Mouse (Mus musculus) heart, postnatal 0 days (tissue): Measurements from ENCODE around the gene Chchd6. TPM values are rescaled to one million over a fixed set of nuclear protein-coding genes. Genes with fewer than 3 reads are reported as not detected.

ENCODE experiments used
- ATAC-seq: fragments of 200-750 bp; cut with Nextera tagmentation; 2 replicates; pipeline ENCODE4 v1.8.0; 2017; ENCODE audit warnings: low read depth, moderate number of reproducible peaks, moderate library complexity; ENCODE audit not compliant: insufficient read depth
- DNase-seq: peaks from one replicate; pipeline ENCODE4 v3.0.0-alpha.2; 2016; ENCODE audit warnings: low spot score
- H3K27ac ChIP-seq: fragments of 300-500 bp; sonication (generic); 2 replicates; pipeline ENCODE4 v1.5.1; 2014; ENCODE audit warnings: low read depth, mild to moderate bottlenecking
- H3K27me3 ChIP-seq: fragments of 300-500 bp; sonication (generic); 2 replicates; pipeline ENCODE4 v1.6.1; 2014; ENCODE audit warnings: low read length, mixed read lengths; ENCODE audit not compliant: control insufficient read depth, insufficient read depth
- H3K36me3 ChIP-seq: fragments of 300-500 bp; sonication (generic); replicated peaks from 2 replicates; pipeline ENCODE4 v1.6.1; 2014; ENCODE audit warnings: low read length, mixed read lengths; ENCODE audit not compliant: control insufficient read depth, insufficient read depth
- H3K4me1 ChIP-seq: fragments of 300-500 bp; sonication (generic); 2 replicates; pipeline ENCODE4 v1.6.1; 2014; ENCODE audit warnings: antibody characterized with exemption; ENCODE audit not compliant: control insufficient read depth, insufficient read depth
- H3K4me2 ChIP-seq: fragments of 300-500 bp; sonication (generic); 2 replicates; pipeline ENCODE4 v1.6.1; 2014; ENCODE audit warnings: low read depth, mild to moderate bottlenecking, low read length, moderate library complexity
- H3K4me3 ChIP-seq: fragments of 300-500 bp; sonication (generic); 2 replicates; pipeline ENCODE4 v1.5.1; 2014; ENCODE audit warnings: low read depth, low read length
- H3K9ac ChIP-seq: fragments of 300-500 bp; sonication (generic); replicated peaks from 2 replicates; pipeline ENCODE4 v1.6.1; 2014; ENCODE audit warnings: low read depth, low read length, mixed read lengths
- H3K9me3 ChIP-seq: fragments of 300-500 bp; sonication (generic); replicated peaks from 2 replicates; pipeline ENCODE4 v1.6.1; 2016; ENCODE audit warnings: low read length; ENCODE audit not compliant: control insufficient read depth
- CTCF ChIP-seq: IDR thresholded peaks from 2 replicates; pipeline ENCODE4 v1.5.1; 2016; ENCODE audit warnings: antibody characterized with exemption, control low read depth, low read depth
- EP300 ChIP-seq: IDR thresholded peaks from 2 replicates; pipeline ENCODE4 v1.6.1; 2016; ENCODE audit warnings: antibody characterized with exemption, low read depth
- WGBS: fragments of 180-500 bp; shearing (Covaris S2); extraction: QIAGEN DNeasy Blood & Tissue Kit; methylation state at CpG from one replicate; pipeline ENCODE4 v1.1.7; 2014; 5-methylcytosine and 5-hydroxymethylcytosine counted together
- polyA plus RNA-seq: library from polyadenylated mRNA; unstranded; fragments of >200 nt; fragmentation: Nextera tagmentation; extraction: Ambion mirVana; gene quantifications from 2 replicates; pipeline ENCODE4 v1.2.1, GENCODE M21; 2015
- total RNA-seq: library from RNA; depleted of rRNA; stranded (reverse); fragments of >200 nt; gene quantifications from 2 replicates; pipeline ENCODE4 v1.2.3, GENCODE M21; 2014; ENCODE audit warnings: low replicate concordance

Chchd6 gene
- total and polyA plus RNA-seq, 2 experiments from 2014 or later: 21.8 to 37.8 TPM

DNA sequence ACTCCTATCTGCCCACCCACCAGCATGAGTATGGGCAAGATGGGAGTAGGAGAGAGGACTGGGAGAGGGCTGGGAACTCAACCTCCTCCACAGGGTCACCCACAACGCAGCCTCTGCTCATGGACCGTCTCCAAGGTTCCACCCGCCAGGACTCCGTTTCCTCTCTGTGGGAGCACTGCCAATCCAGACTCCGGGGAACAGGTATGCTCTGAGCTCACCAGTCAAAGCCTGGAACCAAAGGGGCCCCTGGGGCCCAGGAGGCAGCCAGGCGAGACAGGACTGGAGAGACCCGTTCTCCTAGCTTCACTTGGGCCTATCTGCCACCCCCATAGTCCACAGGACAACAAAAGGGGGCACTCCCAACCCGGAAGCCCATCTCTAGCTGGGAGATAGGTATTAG, 242.4 kb downstream of the Chchd6 start:
- Histone ChIP-seq H3K9ac (no peak overlapping the region), H3K27ac (no peak overlapping the region), H3K27me3 (no peaks in the 10 kb centered on the region), H3K4me2 (no peak overlapping the region), H3K4me1 (peaks cover 54% of the 10 kb centered on the region), H3K9me3 (no peaks in the 10 kb centered on the region), H3K36me3 (peaks cover 7% of the 10 kb centered on the region; the same call in 1 of the 2 replicates), H3K4me3 (no peak overlapping the region)
- WGBS: 24% methylated on average over 8 of the region's 8 CpGs
- ATAC-seq: no peak
- no peak for DNase-seq
- TF ChIP-seq CTCF (no peak), EP300 (no peak)

DNA sequence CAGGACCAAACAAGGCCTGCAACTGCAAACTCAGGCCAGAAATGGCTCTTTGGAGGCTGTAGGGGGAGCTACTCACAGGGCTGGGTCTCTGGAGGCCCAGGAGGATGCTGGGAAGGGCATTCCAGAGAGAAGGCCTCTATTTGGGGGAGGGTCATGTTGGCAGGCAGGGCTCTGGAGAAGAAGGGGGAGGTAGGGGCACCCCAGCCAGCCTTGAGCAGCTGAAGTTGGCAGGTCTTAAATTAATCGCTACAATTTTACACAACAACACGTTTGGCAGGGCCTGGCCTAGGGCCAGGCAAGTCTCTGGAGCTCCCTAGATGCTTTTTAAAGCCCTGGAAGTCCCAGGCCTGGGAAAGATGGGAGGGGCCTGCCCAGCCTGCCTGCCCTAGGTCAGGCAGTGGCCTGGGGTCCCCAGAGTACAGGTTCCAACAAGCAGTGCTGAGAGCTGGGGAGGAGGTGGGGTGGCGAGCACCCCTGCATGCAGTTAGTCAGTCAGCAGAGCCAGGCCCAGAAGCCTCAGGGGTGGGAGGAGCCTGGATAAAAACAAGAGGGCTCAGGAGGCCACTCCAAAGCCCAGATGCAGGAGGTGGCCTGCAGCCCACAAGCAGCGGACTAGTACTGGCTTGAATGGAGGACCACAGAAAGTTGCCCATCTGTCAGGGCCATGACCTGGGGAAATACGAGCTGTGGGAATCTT, 243.9 kb downstream of the Chchd6 start:
- H3K27ac ChIP-seq: peak overlapping the region; percentile 88
- no peak overlapping the region for H3K9ac ChIP-seq
- H3K9me3 ChIP-seq: no peaks in the 10 kb centered on the region
- H3K4me2 ChIP-seq: no peak overlapping the region
- peaks cover 10% of the 10 kb centered on the region; the same call in 1 of the 2 replicates for H3K36me3 ChIP-seq
- peak; percentile 61 for TF ChIP-seq CTCF
- peak; percentile 64; the same call in 1 of the 2 replicates for TF ChIP-seq EP300
- no peak overlapping the region for H3K4me3 ChIP-seq
- H3K27me3 ChIP-seq: no peaks in the 10 kb centered on the region
- DNase-seq (peak; percentile 68), ATAC-seq (peak; percentile 70)
- WGBS: 16% methylated on average over 5 of the region's 5 CpGs
- H3K4me1 ChIP-seq: peaks cover 55% of the 10 kb centered on the region

DNA sequence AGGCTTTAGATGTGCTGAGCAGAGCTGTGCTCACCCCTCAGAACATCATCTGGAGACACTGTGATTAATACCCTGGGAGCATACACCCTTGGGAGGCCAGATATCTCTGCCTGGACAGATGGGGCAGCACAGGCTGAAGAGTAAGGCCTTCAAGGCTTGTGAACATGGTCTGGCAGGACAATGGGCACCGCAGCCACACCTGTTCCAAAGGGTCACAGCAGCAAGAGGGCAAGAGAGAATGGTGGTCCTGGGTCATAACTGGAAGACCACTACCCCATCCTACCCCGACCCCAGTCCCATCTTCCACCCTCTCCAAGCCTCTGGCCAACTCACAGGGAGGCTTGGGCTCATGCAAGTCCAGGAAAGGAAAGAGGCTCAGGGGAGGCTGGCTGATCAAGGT, 244.9 kb downstream of the Chchd6 start:
- H3K4me1 ChIP-seq: peaks cover 62% of the 10 kb centered on the region
- H3K4me3 ChIP-seq: no peak overlapping the region
- H3K36me3 ChIP-seq: peaks cover 10% of the 10 kb centered on the region; the same call in 1 of the 2 replicates
- no peak overlapping the region for H3K4me2 ChIP-seq
- 100% methylated on average over 2 of the region's 2 CpGs for WGBS
- DNase-seq: no peak
- H3K27me3 ChIP-seq: no peaks in the 10 kb centered on the region
- no peak overlapping the region for H3K9ac ChIP-seq
- no peaks in the 10 kb centered on the region for H3K9me3 ChIP-seq
- peak overlapping the region; percentile 88 for H3K27ac ChIP-seq
- no peak for ATAC-seq
- TF ChIP-seq EP300 (no peak), CTCF (no peak)

DNA sequence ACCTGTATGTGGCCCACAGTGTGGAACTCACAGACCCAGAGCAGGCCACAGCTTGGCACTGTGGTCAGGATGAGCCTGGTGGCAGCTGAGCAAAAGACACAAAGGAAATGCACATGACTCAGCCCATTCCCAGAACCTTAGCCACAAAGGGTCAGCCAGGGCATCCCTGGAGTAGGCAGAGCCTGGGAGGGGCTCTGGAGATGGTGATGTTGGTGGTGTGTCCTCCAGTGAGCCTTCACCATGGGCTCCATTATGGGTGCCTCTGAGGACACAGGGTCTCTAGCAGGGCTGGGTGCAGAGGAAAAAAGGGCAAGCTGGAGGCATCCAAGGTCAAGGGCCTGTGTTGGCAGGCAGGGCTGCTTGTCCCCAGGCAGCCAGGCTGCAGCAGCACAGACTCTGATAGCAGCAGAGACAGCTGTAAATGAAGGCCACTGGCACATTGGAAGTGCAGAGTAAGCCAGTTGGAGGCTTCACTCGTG, 245.4 kb downstream of the Chchd6 start:
- no peak overlapping the region for H3K4me2 ChIP-seq
- peaks cover 66% of the 10 kb centered on the region for H3K4me1 ChIP-seq
- 24% methylated on average over 1 of the region's 1 CpGs for WGBS
- H3K27me3 ChIP-seq: no peaks in the 10 kb centered on the region
- peak overlapping the region; percentile 88 for H3K27ac ChIP-seq
- H3K36me3 ChIP-seq: peaks cover 10% of the 10 kb centered on the region; the same call in 1 of the 2 replicates
- DNase-seq (peak; percentile 54), ATAC-seq (peak; percentile 54)
- H3K9ac ChIP-seq: no peak overlapping the region
- no peaks in the 10 kb centered on the region for H3K9me3 ChIP-seq
- TF ChIP-seq CTCF: no peak
- TF ChIP-seq EP300: no peak
- H3K4me3 ChIP-seq: no peak overlapping the region

DNA sequence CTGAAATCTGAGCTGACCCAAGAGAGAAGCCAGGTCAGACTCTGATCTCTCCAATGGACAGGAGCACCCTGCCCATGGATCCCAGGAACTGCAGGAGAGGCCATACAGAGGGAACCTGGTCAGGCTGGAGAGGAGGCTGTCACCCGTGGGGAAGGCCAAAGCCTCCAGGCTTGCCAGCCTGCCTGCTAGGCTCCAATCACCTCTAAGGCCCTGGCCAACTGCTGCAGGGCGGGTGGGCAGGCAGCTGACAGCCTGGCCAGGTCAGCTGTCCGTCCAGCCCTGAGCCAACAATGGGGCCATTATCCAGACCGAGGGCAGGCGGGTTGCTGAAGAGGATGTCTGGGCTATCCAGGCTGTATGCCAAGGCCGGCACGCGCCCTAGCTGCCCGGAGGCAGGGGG, 247.1 kb downstream of the Chchd6 start:
- no peaks in the 10 kb centered on the region for H3K9me3 ChIP-seq
- ATAC-seq (no peak), DNase-seq (no peak)
- no peak overlapping the region for H3K4me2 ChIP-seq
- peak overlapping the region; percentile 13; the same call in 1 of the 2 replicates for H3K27ac ChIP-seq
- WGBS: 66% methylated on average over 9 of the region's 9 CpGs
- H3K27me3 ChIP-seq: no peaks in the 10 kb centered on the region
- no peak overlapping the region for H3K4me3 ChIP-seq
- peaks cover 72% of the 10 kb centered on the region for H3K4me1 ChIP-seq
- H3K36me3 ChIP-seq: peaks cover 10% of the 10 kb centered on the region; the same call in 1 of the 2 replicates
- no peak for TF ChIP-seq EP300
- no peak for TF ChIP-seq CTCF
- H3K9ac ChIP-seq: no peak overlapping the region
